Mouse (Mus musculus) layer of hippocampus, adult 9-11 months (tissue): ENCODE measurements around the gene Actr6.
"Not testable (repeated sequence)": the region's sequence is repeated elsewhere in the genome, so short reads cannot be mapped to it uniquely, and the experiment has no call there.

Source experiments
- DNase-seq: peaks from one replicate; pipeline ENCODE4 v3.0.0; 2022

Gene Actr6

DNA sequence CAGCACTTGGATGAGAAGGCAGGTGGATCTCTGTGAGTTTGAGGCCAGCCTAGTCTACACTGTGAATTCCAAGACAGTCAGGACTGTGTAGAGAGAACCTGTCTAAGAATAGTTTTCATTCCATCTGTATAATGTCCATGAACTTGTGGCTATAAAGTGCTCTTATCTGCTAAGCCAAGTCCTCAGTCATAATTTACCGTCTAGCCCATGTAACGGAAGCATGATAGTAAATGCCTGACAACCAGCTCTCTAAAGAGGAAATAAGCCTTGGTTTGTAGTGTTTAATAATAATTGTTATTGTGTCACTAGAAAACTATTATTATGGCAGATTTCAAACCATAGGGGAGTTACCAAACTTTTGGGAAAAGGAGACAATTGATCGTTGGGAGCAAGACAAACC lies 5.8 kb upstream of the Actr6 start:
- no peak for DNase-seq

DNA sequence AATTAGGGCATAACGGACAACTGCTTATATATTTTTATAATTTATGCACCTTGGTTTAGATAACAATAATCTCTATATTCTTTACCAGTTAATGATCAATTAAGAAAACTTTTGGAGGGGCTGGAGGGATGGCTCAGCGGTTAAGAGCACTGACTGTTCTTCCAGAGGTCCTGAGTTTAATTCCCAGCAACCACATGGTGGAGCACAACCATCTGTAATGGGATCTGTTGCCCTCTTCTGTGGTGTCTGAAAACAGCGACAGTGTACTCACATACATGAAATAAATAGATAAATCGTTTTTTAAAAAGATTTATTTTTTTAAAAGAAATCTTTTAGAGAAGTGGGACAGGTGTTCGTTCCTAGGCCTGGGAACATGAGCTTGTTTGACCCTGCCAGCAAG lies 5.0 kb upstream of the Actr6 start:
- no peak for DNase-seq

DNA sequence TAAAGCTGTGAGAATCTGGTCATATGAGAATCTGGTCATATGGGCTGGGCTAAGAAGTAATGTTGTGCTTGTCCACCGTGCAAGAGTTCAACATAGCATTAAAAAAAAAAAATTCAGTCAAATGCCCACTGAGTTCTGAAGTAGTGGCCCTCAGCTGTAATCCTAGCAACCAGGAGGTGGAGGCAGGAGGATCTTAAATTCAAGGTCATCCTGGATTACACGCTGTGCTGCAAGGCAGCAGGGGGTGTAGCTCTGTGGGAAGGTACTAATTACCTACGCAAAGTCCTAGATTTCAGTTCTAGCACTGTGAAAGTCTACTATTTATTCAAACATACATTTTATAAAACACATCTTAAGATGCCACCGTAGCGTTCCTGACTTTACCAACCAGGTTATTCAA lies 754 bp downstream of the Actr6 start:
- DNase-seq = no peak

DNA sequence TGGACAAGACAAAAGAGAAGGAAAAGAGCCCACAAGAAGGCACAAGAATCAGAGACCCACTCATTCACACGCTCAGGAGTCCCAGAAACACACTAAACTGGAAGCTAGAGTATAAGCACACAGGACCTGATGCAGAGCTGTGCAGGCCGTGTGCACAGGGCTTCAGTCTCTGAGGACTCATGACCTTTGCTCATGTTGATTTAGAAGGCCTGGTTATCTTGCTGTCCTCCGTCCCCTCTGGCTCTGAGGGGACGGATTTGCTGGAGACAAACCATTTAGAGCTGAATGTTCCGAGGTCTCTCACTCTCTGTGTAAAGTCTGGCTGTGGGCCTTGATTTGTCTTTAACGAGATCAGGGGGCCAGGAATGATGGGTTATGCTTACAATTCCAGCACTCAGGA lies 1.7 kb downstream of the Actr6 start:
- no peak for DNase-seq

DNA sequence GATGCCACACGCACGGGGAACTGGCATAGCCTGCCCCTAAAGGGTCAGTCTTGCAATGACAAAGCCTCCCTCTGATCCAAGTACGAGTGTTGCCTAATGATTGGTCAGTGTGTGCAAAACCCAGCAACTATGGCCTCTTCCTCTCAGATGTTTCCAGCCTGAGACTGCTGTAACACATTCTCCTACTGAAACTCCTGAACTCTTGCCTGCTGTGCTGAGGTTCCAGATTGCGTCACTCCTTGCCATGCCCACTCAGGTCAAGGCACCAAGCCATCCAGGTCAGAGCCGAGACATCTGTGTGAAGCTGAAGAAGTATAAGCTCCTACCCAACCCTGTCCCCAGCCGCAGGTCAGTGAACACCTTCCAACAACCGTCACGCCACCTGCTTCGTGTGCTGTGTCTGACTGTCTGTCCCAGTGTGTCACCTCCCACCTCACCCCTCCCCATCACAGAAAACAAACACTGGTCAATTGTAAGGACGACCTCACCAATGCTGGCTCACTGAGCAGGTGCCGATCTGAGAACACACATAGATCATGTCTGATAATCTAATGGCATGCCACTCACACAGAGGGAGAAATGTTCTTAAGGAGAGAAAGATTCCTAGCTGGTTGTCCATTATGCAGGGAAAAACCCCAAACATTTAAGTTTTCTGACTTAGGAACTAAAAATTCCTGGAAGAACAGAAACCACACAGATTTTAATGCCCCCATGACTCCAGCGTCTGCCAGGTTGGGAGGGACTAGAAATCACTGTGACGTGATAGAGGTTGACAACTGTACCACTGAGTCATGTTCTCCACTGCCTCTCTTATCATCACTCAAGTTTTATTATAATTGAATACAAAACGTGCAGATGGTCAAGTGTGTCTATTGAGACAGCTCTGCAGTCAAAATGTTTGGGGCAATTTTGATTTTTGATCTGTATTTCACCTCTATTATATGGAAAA lies 9.6 kb downstream of the Actr6 start:
- no peak for DNase-seq

DNA sequence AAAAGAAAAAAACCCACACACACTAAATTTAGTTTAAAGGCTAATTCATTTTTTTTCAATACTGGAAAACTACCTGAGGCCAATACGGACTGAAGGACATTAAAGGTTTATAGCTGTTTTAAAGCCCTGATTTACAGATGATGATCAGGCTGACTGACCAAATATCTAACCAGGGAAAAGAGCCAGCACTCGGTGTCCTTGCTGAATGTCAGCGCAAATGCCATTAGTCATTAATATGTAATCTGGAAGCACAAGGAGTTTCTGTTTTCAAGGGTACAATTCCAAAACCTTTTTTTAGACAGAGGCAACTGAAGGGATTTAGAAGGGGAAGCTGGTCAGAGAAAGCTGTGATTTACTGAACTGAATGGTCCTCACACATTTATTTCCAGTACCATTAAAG lies 11.3 kb downstream of the Actr6 start:
- no peak for DNase-seq

DNA sequence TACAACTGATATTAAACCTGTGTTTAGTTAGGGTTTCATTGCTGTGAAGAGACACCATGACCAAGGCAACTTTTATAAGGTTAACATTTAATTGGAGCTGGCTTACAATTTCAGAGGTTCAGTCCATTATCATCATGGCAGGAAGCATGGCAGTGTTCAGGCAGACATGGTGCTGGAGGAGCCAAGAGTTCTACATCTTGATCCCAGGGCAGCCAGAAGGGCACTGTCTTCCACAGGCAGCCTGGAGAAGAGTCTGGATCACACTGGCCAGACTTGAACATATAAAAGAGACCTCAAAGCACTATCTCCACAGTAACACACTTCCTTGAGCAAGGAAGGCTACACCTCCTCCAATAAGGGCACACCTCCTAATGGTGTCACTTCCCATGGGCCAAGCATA lies 11.8 kb downstream of the Actr6 start:
- no peak for DNase-seq

DNA sequence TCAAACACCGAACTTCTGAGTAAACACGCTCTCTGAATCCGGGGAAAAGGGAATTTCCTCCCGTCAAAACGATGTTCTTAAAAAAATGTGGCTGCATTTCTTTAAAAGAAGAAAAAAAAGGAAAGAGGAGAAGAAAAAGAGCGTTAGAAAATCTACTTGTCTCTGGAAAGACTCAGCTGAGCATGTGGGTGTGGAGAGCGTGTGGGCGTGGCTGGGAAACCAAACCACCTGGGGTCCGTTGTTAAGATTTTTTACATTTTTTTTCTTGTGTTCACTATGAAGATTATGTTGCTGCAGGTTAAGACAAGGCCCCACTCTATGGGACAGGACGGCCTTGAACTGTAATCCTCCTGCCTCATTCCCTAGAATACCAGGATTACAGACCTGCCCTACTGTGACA lies 17.2 kb downstream of the Actr6 start:
- no peak for DNase-seq

DNA sequence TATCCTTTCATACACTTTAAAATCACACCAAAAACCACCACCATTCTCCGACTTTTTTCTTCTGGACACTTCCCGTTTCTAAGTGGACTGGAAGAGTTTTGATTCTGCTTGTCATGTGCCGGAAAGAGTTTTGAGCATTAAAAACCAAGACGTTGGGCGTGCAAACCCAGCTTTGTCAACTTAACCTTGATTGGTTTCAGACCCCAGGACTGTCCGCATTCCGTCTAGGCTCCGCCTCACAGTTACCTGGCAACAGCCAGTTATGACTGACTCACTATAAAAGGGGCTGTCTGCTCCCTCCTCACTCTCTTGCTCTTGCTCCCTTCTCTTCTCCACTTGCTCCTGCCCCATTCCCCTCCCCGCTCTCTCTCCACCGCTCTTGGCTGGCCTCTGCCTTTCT lies 23.4 kb downstream of the Actr6 start:
- DNase-seq = no peak

DNA sequence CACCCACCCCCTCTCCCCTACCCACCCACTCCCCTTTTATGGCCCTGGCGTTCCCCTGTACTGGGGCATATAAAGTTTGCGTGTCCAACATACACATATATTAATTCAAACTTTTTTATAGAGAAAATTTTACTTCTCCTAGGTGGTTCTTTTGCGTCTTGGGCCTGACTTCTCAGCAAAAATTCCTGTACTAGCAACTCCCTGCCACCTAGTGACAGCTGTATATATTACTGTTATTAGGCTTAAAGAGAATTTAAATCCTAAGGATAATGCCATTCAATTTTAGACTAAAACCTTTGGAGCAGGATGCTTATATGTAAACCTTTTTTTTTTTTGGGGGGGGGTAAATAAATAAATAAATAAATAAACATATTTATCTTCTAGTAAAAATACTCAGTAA lies 24.7 kb downstream of the Actr6 start:
- no peak for DNase-seq

DNA sequence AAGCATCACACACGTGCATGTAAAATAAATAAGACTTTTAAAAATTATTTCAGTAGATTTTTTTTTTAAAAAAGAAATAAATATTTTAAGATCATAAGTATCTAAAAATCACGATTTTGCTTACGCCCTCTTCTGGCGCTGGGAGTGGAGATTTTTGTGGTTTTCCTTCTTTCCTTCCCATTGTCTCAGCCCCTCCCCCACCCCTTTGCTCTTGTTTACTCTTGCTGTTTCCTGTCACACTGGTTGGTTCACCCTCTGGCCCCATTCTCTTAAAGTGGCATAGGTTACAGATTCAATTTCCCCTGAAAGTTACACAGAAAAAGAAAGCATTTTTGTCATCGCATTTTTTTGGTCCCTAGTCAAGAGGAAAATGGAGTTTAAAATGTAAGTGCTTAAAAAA lies 29.1 kb downstream of the Actr6 start:
- no peak for DNase-seq

DNA sequence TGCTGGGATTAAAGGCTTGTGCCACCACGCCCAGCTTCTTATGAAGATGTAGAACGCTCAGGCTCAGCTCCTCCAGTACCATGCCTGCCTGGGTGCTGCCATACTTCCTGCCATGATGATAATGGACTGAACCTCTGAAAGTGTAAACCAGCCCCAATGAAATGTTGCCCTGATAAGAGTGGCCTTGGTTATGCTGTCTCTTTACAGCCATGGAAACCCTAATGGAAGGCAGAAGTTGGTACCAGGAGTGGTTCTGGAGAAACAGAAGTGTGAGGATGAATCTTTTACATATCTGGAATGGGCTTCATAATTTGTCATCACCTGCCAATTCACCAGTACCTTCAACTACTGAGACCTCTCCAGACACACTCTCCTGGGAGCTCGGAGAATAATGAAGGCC lies 34.1 kb downstream of the Actr6 start:
- DNase-seq = no peak

DNA sequence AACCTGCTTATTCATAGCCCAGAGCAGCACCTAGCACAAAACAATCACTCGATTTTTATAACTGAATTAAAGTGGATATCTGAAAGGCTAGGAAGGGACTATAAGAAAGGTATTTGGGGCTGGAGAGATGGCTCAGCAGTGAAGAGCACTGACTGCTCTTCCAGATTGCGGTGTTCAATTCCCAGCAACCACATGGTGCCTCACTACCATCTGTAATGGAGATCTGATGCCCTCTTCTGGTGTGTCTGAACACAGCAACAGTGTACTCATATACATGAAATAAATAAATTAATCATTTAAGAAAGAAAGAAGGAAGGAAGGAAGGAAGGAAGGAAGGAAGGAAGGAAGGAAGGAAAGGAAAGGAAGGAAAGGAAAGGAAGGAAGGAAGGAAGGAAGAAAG lies 35.8 kb downstream of the Actr6 start:
- not testable (repeated sequence) for DNase-seq

DNA sequence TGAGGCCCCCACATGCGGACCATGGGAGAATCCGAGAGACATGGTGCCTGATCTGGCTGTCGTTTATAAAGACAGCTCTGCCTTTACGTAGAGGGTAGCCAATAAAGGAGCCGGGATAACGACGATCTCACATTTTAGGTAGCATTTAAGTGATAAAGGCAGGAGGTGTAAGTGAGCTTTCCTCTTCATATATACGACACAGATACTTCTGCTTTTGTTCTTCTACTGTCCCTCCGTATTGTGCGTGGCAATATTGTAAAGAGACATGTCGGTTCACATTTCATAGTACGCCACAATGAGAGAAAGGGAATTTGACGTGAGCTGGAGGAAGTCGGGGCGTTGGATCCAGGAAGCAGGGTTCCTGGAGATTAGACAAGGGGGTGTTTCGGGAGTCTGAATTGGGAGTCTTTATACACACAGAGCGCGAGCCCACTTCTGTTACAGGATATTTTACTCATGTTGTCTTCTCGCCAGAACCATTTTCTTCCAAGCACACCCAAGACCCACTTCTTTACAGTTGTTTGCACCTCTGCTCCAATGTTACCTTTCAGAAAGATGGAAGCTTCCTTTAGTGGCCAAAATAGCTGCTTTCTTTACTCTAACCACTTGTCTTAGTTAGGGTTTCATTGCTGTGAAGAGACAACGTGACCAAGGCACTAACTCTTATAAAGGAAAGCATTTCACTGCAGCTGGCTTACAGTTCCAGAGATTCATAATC lies 36.7 kb downstream of the Actr6 start:
- DNase-seq = no peak

DNA sequence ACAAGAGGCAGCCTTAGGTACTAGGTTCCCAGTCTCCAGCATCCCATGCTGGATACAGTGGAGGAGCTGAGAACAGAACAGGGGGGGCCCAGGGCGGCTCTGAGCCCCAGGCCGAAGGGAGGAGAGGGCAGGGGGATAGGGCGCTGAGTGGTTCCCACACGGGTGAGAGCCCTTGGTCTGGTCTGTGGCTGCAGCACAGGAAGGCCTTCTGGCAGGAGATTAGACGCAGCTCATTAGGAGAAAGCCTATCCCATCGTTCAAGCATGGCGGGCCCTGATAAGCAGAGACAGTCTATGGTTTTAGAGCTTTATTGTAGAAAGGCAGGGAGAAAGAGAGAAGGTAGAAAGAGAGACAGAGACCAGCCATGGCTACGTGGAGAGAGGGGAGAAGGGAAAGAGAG lies 42.1 kb downstream of the Actr6 start:
- no peak for DNase-seq

DNA sequence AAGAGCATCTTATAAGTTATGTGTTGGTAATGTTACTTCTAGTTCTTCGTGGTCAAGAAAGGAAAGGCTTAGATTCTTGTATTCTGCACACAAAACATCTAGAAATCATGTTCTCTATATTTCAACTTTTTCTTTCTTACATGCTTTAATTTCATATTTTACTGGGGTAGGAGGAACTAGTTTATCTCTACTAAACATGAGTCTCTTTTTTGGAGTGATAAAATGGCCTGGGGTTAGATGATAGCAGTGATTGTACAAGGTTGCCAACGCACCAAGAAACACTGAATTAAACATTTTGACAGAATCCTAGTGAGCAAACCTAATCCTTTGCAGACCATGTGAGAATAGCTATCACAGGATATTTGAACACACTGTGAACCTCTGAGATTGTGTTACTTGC lies 44.6 kb downstream of the Actr6 start:
- no peak for DNase-seq

DNA sequence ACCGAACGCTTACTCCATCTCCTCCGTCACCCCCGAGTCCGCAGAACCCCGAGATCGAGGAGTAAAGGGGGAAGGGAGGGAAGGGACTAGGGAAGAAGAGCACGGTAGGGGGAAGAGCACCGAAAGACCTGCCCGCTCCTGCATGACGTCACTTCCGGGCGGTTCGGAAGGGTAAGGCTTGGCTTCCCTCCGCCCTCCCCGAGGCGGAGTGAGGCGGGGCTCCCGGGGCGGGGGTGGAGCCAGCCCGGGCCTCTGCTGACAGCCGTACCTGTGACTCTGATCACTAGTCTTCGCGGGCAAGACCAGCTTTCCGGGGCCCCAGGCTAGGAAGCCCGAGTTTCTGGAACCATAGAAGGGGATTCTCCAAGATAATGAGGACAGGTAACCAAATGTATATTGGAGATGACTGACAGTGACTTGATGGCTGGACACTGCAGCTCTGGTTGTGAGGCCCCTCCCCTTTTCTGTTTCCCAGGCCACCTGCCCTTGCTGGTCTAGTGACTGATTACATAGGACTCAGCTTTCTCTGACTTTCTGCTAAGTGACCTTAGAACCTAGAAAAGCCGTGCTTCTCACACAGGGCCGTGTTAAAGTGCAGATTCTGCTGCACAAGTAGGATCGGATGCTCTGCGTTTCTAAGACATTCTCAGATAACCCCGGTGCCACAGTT lies 45.8 kb downstream of the Actr6 start, which contains the start of gene Scyl2:
TSS of gene Scyl2 (minus strand) at position 147 of the 670 bp plus-strand sequence.
- DNase-seq = peak; percentile 94

DNA sequence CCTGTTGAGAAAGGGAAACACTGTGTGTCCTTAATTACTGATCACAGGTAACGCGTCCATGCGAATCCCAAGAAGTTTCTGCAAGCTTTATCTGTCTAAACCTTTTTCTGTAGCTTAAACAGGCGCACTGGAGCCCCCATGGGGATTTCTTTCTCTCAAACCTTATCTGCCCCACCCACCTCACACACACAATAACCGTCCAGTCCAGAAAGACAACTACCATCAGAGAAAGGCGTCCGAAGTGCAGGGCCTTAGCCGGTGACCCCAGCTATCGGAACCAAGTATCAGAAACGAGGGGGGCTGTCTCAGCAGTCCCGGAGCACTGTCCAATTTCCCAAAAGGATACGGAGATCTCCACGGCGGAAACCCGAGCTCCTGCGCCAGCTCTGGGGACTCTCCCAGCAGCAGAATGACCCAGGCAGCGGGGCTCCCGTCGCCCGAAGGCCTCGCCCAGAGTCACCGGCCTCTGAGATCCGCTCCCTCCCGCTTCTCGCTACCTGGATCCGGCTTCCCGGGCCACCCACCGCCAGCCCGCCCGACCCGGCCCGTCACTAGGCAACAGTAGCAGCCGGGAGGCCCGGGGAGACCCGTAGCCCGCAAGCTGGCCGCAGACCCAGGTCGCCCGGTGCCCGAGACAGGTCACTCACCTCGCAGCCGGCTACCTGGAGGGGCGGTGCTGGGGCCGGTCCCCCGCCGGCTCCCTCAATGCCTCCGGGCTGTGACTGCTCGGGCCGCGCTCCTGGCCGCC lies 46.5 kb downstream of the Actr6 start:
- no peak for DNase-seq

DNA sequence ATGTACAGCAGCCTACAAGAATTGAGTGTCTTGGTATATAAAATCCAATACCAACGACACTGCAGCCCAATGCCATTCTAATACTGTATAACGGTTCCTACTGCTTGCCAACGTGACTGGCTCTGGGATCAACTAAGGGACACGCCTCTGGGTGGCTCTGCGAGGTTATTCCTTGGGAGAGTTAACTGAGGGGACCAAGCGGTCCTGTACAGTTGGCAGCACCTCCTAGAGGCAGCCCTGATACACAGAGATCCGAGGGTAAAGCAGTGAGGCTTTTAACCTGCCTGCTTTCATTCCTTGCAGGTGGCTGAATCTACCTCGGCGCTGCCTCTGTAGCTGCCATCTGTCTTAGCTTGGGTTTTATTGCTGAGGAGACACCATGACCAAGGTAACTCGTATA lies 49.1 kb downstream of the Actr6 start:
- DNase-seq = no peak

DNA sequence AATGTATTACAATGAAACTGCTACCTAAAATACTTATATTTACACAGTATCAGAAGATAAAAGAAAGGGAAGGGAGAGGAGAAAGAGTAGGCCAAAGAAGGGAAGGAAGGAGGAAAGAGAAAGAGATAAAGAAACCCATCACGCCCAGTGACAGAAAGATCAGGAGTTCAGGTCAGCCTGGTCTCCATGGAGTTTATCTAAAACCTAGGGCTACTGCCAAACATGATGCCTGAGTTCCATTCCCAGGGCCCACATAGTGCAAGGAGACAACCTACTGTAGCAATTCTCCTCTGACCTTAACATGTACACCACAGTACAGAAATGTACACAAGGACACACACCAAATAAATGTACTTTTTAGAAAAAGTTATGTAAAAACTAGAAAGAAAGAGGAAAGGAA lies 49.9 kb downstream of the Actr6 start:
- no peak for DNase-seq

DNA sequence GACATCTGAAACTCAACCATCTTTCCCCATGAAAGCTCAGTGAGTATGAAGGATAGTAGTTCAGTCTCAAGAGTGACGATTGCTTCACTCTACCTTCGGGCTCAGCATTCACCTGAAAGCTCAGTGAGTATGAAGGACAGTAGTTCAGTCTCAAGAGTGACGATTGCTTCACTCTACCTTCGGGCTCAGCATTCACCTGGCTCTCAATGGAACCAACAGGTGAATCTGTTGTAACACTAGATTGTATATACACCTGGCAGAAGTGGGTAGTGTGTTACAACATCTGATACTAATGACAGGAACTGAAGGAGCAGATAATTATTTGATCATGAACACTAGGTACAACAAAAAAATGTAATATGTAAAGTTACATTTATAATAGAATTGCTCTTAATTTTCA lies 50.4 kb downstream of the Actr6 start:
- DNase-seq = no peak

DNA sequence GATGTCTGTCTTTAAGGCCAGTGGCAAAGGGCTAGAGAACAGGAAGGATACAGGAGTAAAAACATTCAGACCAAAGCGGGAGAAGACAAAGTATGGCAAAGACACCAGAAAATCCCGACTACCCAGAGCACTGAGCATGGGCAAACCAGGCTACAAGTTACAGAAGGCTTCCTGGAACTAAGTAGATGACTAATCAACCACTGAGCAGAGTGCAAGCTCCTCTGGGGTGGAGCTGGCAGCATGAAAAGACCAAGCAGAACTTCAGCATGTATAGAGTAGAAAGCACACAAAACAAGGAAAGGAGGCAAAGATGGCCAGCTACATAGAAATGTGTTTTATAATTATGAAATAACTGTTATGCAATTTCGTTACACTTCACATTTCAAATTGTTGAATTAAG lies 51.6 kb downstream of the Actr6 start:
- no peak for DNase-seq

DNA sequence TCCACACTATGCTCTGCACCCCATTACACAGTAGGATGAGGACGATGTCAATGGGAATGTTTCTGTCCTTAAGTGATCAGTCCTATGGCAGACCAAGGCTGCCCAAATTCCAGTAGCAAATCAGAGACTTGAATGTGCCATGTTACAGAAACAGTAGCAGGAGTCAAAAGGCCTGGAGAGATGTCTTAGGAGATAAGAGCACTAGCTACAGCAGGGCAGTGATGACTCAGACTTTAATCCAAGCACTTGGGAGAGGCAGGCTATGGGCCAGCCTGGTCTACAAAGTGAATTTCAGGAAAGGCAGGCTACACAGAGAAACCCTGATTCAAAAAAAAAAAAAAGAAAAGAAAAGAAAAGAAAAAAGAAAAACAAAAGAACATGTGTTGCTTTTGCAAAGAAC lies 52.6 kb downstream of the Actr6 start:
- no peak for DNase-seq
